Mouse (Mus musculus): ENCODE measurements at regions not wholly inside any gene's neighbourhood (a gene's known extent, or its start where the extent isn't known, plus 50 kb on each side); places are given as distances from the start of the nearest gene placed in this dataset.

DNA sequence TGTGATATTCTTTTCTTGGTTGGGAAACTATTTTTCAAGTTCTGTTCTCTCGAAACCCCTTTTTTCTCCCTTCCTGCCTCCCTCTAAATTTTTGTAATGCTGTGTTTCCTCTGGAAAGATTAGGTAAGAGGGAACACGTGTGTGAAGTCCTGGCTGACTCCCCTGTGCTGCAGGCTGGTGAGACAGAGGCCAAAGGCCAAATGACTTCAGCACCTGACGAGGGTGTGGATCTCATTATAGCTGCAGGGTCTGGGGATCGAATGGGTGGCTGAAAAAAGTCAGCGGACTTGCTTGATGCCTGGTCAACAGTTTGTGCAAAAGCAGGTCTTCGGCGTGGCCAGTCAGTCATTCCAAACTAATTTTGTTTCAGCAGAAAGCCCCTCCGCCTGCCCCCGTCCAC is 159.1 kb downstream of the En1 start:
- TF ChIP-seq CTCF (IDR thresholded peaks at IDR 0.05; ENCODE audit: control insufficient read depth, insufficient read depth, insufficient read length) (no peak), MYOG (IDR thresholded peaks at IDR 0.05; ENCODE audit: control insufficient read depth, extremely low read depth, insufficient read length) (no peak)
